Mouse (Mus musculus) ES-E14 (cell line): ENCODE results near the gene Tbc1d7. TPM values are rescaled to one million over a fixed set of nuclear protein-coding genes. Genes with fewer than 3 reads are reported as not detected.

Source experiments
- DNase-seq: peaks from one replicate; pipeline ENCODE4 v3.0.0-alpha.2; 2013; ENCODE audit warnings: low read depth, low spot score
- H3K27ac ChIP-seq: 2 replicates; pipeline ENCODE4 v1.5.1; 2012; ENCODE audit warnings: low read depth, mild to moderate bottlenecking, low read length, moderate library complexity, mixed read lengths; ENCODE audit not compliant: poor library complexity, insufficient read depth, severe bottlenecking
- H3K36me3 ChIP-seq: 2 replicates; pipeline ENCODE4 v1.6.1; 2012; ENCODE audit warnings: mild to moderate bottlenecking, low read length, moderate library complexity, mixed read lengths; ENCODE audit not compliant: control insufficient read depth, poor library complexity, insufficient read depth, severe bottlenecking
- H3K4me1 ChIP-seq, 2 experiments: fragments of 150-350 bp in 1 of 2; sonication (generic) in 1 of 2; 2 replicates each; pipeline ENCODE4 v1.6.1; 2012; ENCODE audit warnings: low read length in 2 of 2, mild to moderate bottlenecking in 1 of 2, mixed read lengths in 1 of 2; ENCODE audit not compliant: control insufficient read depth in 2 of 2, insufficient read depth in 2 of 2, poor library complexity in 1 of 2
- H3K4me3 ChIP-seq, 2 experiments: fragments of 150-350 bp in 1 of 2; sonication (generic) in 1 of 2; 2 replicates each; pipeline ENCODE4 v1.5.1; 2012; ENCODE audit warnings: low read length in 2 of 2, low read depth in 1 of 2, mild to moderate bottlenecking in 1 of 2, mixed read lengths in 1 of 2; ENCODE audit not compliant: insufficient read depth in 1 of 2, poor library complexity in 1 of 2, severe bottlenecking in 1 of 2
- H3K9ac ChIP-seq: 2 replicates; pipeline ENCODE4 v1.6.1; 2012; ENCODE audit warnings: low read depth, mild to moderate bottlenecking, low read length, mixed read lengths; ENCODE audit not compliant: poor library complexity, insufficient read depth, severe bottlenecking
- H3K9me3 ChIP-seq: fragments of 150-350 bp; sonication (generic); 2 replicates; pipeline ENCODE4 v1.6.1; 2012; ENCODE audit warnings: low read depth, mild to moderate bottlenecking, low read length; ENCODE audit not compliant: control insufficient read depth, insufficient read depth
- CHD2 ChIP-seq: IDR thresholded peaks from 2 replicates; pipeline ENCODE4 v1.6.1; 2014; ENCODE audit warnings: mild to moderate bottlenecking, low read depth, low read length, inconsistent platforms
- HCFC1 ChIP-seq: IDR thresholded peaks from 2 replicates; pipeline ENCODE4 v1.6.1; 2012; ENCODE audit warnings: low read length, inconsistent platforms, borderline replicate concordance; ENCODE audit not compliant: insufficient read depth
- MAFK ChIP-seq: IDR thresholded peaks from 2 replicates; pipeline ENCODE4 v1.6.1; 2014; ENCODE audit warnings: mild to moderate bottlenecking, low read depth, low read length, inconsistent platforms; ENCODE audit not compliant: insufficient read depth
- ZC3H11A ChIP-seq: IDR thresholded peaks from 2 replicates; pipeline ENCODE4 v1.6.1; 2012; ENCODE audit warnings: low read depth, mild to moderate bottlenecking, inconsistent platforms, low read length, borderline replicate concordance
- ZNF384 ChIP-seq: IDR thresholded peaks from 2 replicates; pipeline ENCODE4 v1.6.1; 2012; ENCODE audit warnings: low read depth, low read length, inconsistent platforms
- in situ Hi-C, 2 experiments: fragments of 600-800 bp; cut with MboI; formaldehyde crosslinking; loops; one replicate each; pipeline ENCODE4 v1.15.1; 2025; ENCODE audit warnings: low sequenced_read_pairs in 2 of 2, inconsistent platforms in 1 of 2; ENCODE audit not compliant: unreplicated experiment in 2 of 2
- total RNA-seq: library from RNA; depleted of rRNA; stranded (reverse); fragments of 300-350 nt; gene quantifications from 2 replicates; pipeline ENCODE4 v1.2.3, GENCODE M21; 2012

The Tbc1d7 gene
- total RNA-seq, 1 experiment: 11.3 TPM

- peaks cover 7% of the 10 kb centered on the region; the same call in 1 of the 2 replicates for H3K36me3 ChIP-seq
- peak overlapping the region in 1 of 2 experiments; percentile 3; a peak in 1 of 4 replicates for H3K4me3 ChIP-seq
- H3K4me1 ChIP-seq: peaks cover 5 to 18% of the 10 kb centered on the region in 2 experiments; a peak in 3 of 4 replicates
- in situ Hi-C loops: loop anchor here in 1 of 2 experiments (10.0 kb wide), 1 partner anchor 125 kb away; no protein-coding TSS in a partner anchor
- no peak overlapping the region for H3K9ac ChIP-seq
- no peaks in the 10 kb centered on the region for H3K9me3 ChIP-seq
- DNase-seq: no peak
- TF ChIP-seq HCFC1: no peak
- TF ChIP-seq MAFK: no peak
- no peak for TF ChIP-seq ZNF384
- TF ChIP-seq ZC3H11A: no peak
- TF ChIP-seq CHD2: no peak
- no peak overlapping the region for H3K27ac ChIP-seq
Observed at GRCm38 (mm10) chr13:43199749-43200148, 28.4 kb upstream of the Tbc1d7 start.

GRCm38 (mm10) chr13:43199282-43199681 lies 28.0 kb upstream of the Tbc1d7 start:
- in situ Hi-C loops: no loop called here
- no peak for TF ChIP-seq CHD2
- TF ChIP-seq HCFC1: no peak
- no peak overlapping the region for H3K27ac ChIP-seq
- peaks cover 7% of the 10 kb centered on the region; the same call in 1 of the 2 replicates for H3K36me3 ChIP-seq
- peaks cover 5 to 18% of the 10 kb centered on the region in 2 experiments; a peak in 3 of 4 replicates for H3K4me1 ChIP-seq
- no peak for DNase-seq
- no peaks in the 10 kb centered on the region for H3K9me3 ChIP-seq
- peak overlapping the region in 1 of 2 experiments; percentile 3; a peak in 1 of 4 replicates for H3K4me3 ChIP-seq
- H3K9ac ChIP-seq: no peak overlapping the region

GRCm38 (mm10) chr13:43197187-43197586 lies 25.9 kb upstream of the Tbc1d7 start:
- TF ChIP-seq HCFC1: no peak
- 0 out of 2 replicates have a peak, but pooled peaks have one; percentile 4 for TF ChIP-seq MAFK
- Histone ChIP-seq H3K4me1 (peaks cover 5 to 24% of the 10 kb centered on the region in 2 experiments; a peak in 3 of 4 replicates), H3K4me3 (no peak overlapping the region), H3K27ac (no peak overlapping the region), H3K36me3 (peaks cover 10% of the 10 kb centered on the region; the same call in 1 of the 2 replicates), H3K9me3 (no peaks in the 10 kb centered on the region), H3K9ac (no peak overlapping the region)
- in situ Hi-C loops: no loop called here
- DNase-seq: peak; percentile 76

- Histone ChIP-seq H3K4me3 (no peak overlapping the region), H3K36me3 (peaks cover 6% of the 10 kb centered on the region; the same call in 1 of the 2 replicates), H3K9me3 (no peaks in the 10 kb centered on the region), H3K9ac (no peak overlapping the region), H3K27ac (no peak overlapping the region), H3K4me1 (peaks cover 5 to 24% of the 10 kb centered on the region in 2 experiments; a peak in 3 of 4 replicates)
- no peak for DNase-seq
- in situ Hi-C loops: no loop called here
- TF ChIP-seq ZNF384: no peak
- no peak for TF ChIP-seq CHD2
- no peak for TF ChIP-seq HCFC1
- no peak for TF ChIP-seq MAFK
- no peak for TF ChIP-seq ZC3H11A
Observed at GRCm38 (mm10) chr13:43196000-43196399, 24.7 kb upstream of the Tbc1d7 start.

- H3K4me3 ChIP-seq: no peak overlapping the region
- in situ Hi-C loops: no loop called here
- H3K27ac ChIP-seq: no peak overlapping the region
- H3K9me3 ChIP-seq: no peaks in the 10 kb centered on the region
- DNase-seq: no peak
- peaks cover 3% of the 10 kb centered on the region; the same call in 1 of the 2 replicates for H3K36me3 ChIP-seq
- H3K4me1 ChIP-seq: peaks cover 0 to 6% of the 10 kb centered on the region in 2 experiments; a peak in 2 of 4 replicates
- no peak overlapping the region for H3K9ac ChIP-seq
- TF ChIP-seq MAFK (no peak), ZNF384 (no peak), ZC3H11A (no peak), CHD2 (no peak), HCFC1 (no peak)
Observed at GRCm38 (mm10) chr13:43193932-43194331, 22.6 kb upstream of the Tbc1d7 start.
